ENCODE assay signal across 46 mouse cellular contexts in the genomic region with DNA sequence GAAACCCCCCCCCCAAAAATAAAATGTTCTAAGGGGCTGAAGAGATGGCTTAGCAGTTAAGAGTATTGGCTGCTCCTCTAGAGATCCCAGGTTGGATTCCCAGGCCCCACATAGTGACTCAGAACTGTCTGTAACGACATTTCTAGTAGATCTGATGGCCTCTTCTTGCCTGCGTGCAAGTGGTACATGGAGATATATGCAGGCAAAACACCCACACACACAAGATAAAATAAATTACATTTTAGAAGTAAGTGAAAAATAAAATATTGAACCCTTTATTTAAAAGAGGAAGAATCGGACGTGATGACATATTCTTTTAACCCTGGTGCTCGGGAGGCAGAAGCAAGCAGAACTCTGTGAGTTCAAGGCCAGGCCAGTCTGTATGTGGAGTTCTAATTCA. TPM values are rescaled to one million over a fixed set of nuclear protein-coding genes. Genes with fewer than 3 reads are reported as not detected.
"Had no signal": no experiment of that assay in that cellular context is flagged by ENCODE, and none has a peak within 500 bp of the region (broad histone marks: within the 10 kb centered on the region; RNA-seq: fewer than 3 reads in every experiment).

No protein-coding gene starts in this region.

- H3K9me3 ChIP-seq: heart, embryonic 10.5 days; heart, embryonic 13.5 days; heart, embryonic 15.5 days; hindbrain, embryonic 12.5 days; hindbrain, embryonic 13.5 days; hindbrain, embryonic 15.5 days; intestine, embryonic 15.5 days; kidney, embryonic 15.5 days had no signal

- H3K4me3 ChIP-seq: heart, embryonic 10.5 days; heart, embryonic 12.5 days; heart, embryonic 13.5 days; heart, embryonic 15.5 days; hindbrain, embryonic 10.5 days; hindbrain, embryonic 12.5 days; hindbrain, embryonic 13.5 days; hindbrain, embryonic 15.5 days; intestine, embryonic 15.5 days; kidney, embryonic 15.5 days; layer of hippocampus, adult 2 months; left cerebral cortex, adult 2 months had no signal

- H3K27ac ChIP-seq: heart, embryonic 10.5 days; heart, embryonic 13.5 days; heart, embryonic 15.5 days; hindbrain, embryonic 10.5 days; hindbrain, embryonic 12.5 days; hindbrain, embryonic 13.5 days; hindbrain, embryonic 14.5 days; hindbrain, embryonic 15.5 days; hindbrain, postnatal 0 days; intestine, embryonic 15.5 days; kidney, embryonic 15.5 days; kidney, postnatal 0 days; layer of hippocampus, adult 2 months; left cerebral cortex, adult 2 months had no signal

- H3K36me3 ChIP-seq: heart, embryonic 10.5 days; heart, embryonic 12.5 days; heart, embryonic 13.5 days; heart, embryonic 15.5 days; hindbrain, embryonic 10.5 days; hindbrain, embryonic 12.5 days; hindbrain, embryonic 13.5 days; hindbrain, embryonic 15.5 days; intestine, embryonic 15.5 days; kidney, embryonic 15.5 days had no signal

- H3K9ac ChIP-seq: heart, embryonic 12.5 days; heart, embryonic 13.5 days; heart, embryonic 15.5 days; hindbrain, embryonic 12.5 days; hindbrain, embryonic 13.5 days; hindbrain, embryonic 14.5 days; hindbrain, embryonic 15.5 days; intestine, embryonic 15.5 days; kidney, embryonic 15.5 days had no signal

- DNase-seq: heart, postnatal 10 days; heart, postnatal 14 days; heart, postnatal 4 days; kidney, adult 11 months; kidney, adult 18-20 months; kidney, adult 2 months; kidney, adult 8-10 months; kidney, adult 9 months; kidney, postnatal 10 days; kidney, postnatal 14 days; kidney, postnatal 25 days; kidney, postnatal 36 days; kidney, postnatal 4 days; layer of hippocampus, adult 9-11 months; layer of hippocampus, postnatal 36 days had no signal

- H3K4me1 ChIP-seq: heart, embryonic 10.5 days; heart, embryonic 12.5 days; heart, embryonic 13.5 days; heart, embryonic 15.5 days; hindbrain, embryonic 12.5 days; hindbrain, embryonic 13.5 days; hindbrain, embryonic 15.5 days; intestine, embryonic 15.5 days; kidney, embryonic 15.5 days had no signal

- H3K27me3 ChIP-seq: heart, embryonic 12.5 days; heart, embryonic 13.5 days; heart, embryonic 15.5 days; hindbrain, embryonic 12.5 days; hindbrain, embryonic 13.5 days; hindbrain, embryonic 15.5 days; intestine, embryonic 15.5 days; kidney, embryonic 15.5 days had no signal

RNA-seq across cellular contexts. Expression of gene Itih4, which starts 16.4 kb away (rescaled TPM):
- total RNA-seq: hematopoietic stem cell, adult 5-6 weeks; layer of hippocampus, postnatal 14 days; layer of hippocampus, postnatal 25 days; layer of hippocampus, postnatal 36 days had no signal
- polyA plus RNA-seq: heart, embryonic 11.5 days; hindbrain, embryonic 10.5 days; hindbrain, embryonic 11.5 days; hindbrain, embryonic 13.5 days; hindbrain, embryonic 14.5 days; hindbrain, embryonic 15.5 days; hindbrain, embryonic 16.5 days; hindbrain, postnatal 0 days; inflammation-experienced regulatory T-cells, adult 6 months had no signal

RNA-seq across cellular contexts. Expression of gene Itih3, which starts 20.9 kb away (rescaled TPM):
- total RNA-seq: hematopoietic stem cell, adult 5-6 weeks had no signal
- polyA plus RNA-seq: hindbrain, embryonic 11.5 days; inflammation-experienced regulatory T-cells, adult 6 months had no signal

RNA-seq across cellular contexts. Expression of gene Mustn1, which starts 23.6 kb away (rescaled TPM):
- total RNA-seq: hematopoietic stem cell, adult 5-6 weeks had no signal

RNA-seq across cellular contexts. Expression of gene Itih1, which starts 40.5 kb away (rescaled TPM):
- total RNA-seq: heart, postnatal 10 days; heart, postnatal 14 days; heart, postnatal 25 days; heart, postnatal 4 days; hematopoietic stem cell, adult 5-6 weeks; hindbrain, postnatal 0 days; layer of hippocampus, adult 18-20 months; layer of hippocampus, adult 2 months; layer of hippocampus, adult 8-10 months; layer of hippocampus, postnatal 10 days; layer of hippocampus, postnatal 14 days; layer of hippocampus, postnatal 25 days; layer of hippocampus, postnatal 36 days; left cerebral cortex, adult 18-20 months; left cerebral cortex, adult 2 months had no signal
- polyA plus RNA-seq: heart, embryonic 14.5 days; heart, postnatal 0 days; hindbrain, embryonic 10.5 days; hindbrain, embryonic 11.5 days; hindbrain, embryonic 12.5 days; hindbrain, embryonic 13.5 days; hindbrain, embryonic 14.5 days; hindbrain, embryonic 15.5 days; hindbrain, embryonic 16.5 days; hindbrain, postnatal 0 days; inflammation-experienced regulatory T-cells, adult 6 months; intestine, embryonic 14.5 days; intestine, postnatal 0 days had no signal
